Mouse (Mus musculus) adrenal gland, adult 10 weeks (tissue): ENCODE data around the gene Fgf11. TPM values are rescaled to one million over a fixed set of nuclear protein-coding genes. Genes with fewer than 3 reads are reported as not detected.

ENCODE experiments used
- polyA plus RNA-seq: library from polyadenylated mRNA; stranded (reverse); fragments of 350-450 nt; fragmentation: Illumina TruSeq; extraction: RNeasy Lipid Tissue Mini Kit (QIAGEN cat#74804); gene quantifications from one replicate; pipeline ENCODE4 v1.2.3, GENCODE M21; 2014; ENCODE audit warnings: low read depth, low replicate concordance

The Fgf11 gene
- polyA plus RNA-seq = 5.0 TPM

DNA sequence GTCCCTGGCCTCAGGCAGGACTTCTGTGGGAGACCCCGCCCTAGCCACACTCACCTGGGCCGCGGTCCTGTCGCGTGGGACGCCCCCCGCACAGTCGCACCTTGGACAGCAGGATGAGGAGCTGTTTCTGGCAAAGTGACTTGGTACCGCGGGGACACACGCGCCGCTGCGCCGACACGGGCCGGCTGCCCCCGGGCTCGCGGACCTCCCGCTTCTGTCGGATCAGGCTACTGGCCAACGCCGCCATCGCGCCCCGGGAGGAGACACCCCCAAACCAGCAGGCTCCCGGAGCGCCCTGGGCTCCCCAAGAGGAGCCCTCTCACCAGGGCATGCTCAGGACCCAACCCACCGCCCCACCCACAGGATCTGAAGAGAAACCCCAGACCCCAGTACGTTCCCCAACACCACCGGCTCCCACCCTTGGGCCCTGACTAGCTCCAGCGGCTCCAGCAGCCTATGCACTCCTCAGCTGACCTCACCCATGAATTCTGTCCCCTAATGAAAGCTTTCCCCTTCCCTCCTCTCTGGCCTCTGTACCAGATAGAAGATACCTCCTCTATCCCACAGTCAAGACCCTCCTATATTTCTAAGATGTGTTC, at the start of gene Fgf11:
Fgf11 (minus strand) TSS at position 479 of the 599 bp plus-strand sequence.

DNA sequence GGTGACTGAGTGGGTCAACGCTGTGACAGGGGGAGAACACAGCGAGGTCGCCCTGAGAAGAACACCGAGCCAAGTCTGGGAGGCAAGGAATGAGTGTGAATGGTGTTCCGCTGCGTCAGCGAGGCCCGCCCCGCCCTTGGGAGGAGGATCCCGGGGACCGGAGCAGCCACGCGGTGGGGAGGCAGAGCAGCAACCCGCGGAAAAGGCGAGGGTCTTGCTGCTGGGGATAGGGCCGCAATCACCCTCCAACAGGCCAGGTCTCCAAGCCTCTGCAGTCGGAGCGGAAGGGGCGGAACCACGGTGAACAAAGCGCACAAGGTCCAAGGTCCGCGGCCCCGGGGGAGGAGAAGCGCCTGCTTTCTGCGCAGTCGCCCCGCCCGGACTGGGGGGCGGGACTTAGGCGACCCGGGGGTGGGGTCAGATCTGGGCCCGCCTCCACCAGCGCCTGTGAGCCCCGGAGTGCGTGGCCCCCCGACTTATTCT, 44.6 kb upstream of the Fgf11 start, which contains the start of gene Plscr3:
Plscr3 (plus strand) TSS at position 179 of the 483 bp plus-strand sequence.

DNA sequence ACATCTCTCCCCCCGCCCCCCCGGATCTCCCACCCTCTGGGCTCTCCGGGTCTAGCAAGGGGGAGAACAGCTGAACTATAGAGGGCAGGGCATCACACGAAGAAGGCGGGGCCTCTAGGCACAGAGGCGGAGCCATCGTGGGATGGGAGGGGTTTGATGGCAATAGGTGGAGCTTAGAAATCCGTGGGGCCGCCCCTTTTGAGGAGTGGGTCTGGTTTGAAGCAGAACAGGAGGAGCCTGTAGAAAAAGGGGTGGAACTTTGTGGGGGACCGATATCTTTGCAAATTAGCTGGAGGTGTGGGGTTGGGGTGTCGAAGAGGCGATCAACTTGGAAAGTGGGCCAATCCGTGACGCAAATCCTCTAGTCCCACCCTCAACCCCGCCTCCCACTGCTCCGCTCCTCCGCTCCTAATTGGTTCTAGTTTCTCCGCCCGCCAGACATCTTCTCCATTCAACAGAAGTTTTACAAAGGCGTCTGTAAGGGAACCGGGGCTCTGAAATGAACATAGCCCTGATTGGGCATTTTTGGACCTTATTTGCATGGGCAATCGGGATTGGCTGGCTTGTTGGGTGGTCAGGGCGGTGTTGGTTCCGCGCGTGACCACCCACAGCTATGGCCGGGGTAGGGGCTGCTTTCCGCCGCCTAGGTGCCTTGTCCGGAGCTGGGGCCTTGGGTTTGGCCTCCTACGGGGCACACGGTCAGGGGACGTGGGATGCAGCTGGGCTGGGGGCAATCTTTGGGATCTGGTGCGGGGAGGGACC, 36.5 kb upstream of the Fgf11 start, which contains the start of gene Tmem256:
Tmem256 (plus strand) TSS at position 563 of the 762 bp plus-strand sequence.

DNA sequence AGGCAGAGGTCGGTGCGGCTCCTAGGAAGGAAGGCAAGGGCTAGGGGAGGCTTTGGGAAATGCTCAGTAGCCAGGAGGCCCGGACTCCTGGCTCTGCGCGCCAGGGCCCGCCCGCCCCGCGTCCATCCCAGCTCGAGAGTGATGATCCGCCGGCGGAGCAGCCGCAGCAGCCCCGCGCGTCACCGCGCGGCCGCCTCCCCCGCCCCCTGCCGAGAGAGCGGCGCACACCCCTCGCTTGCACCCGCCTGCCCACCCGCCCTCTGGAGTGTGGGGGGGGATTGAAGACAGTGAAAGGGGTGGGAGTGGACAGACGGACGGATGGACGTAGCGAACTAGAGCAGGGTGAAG, 35.9 kb upstream of the Fgf11 start, which contains the start of gene Nlgn2:
Nlgn2 (minus strand) TSS at position 181 of the 348 bp plus-strand sequence.

DNA sequence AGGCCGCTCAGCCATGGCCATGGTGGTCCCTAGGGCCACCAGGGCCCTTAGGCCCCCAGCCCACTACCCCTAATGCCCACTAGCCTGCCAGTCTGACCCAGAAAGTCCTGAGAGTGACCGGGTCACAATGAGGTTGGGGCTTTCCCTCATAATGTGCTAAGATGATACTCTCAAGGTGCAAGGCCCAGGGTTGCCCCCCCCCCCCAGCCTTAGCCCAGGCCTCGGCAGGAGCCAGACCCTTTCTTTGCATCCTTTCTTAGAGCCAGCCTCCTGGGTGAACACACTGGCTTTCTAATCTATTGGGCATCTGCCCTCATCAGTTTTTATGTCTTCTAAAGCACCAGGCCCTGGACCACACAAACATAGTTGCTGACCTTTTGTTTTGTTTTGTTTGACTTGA, 20.4 kb upstream of the Fgf11 start, which contains the start of gene Spem1:
Spem1 (minus strand) TSS at position 101 of the 400 bp plus-strand sequence.

DNA sequence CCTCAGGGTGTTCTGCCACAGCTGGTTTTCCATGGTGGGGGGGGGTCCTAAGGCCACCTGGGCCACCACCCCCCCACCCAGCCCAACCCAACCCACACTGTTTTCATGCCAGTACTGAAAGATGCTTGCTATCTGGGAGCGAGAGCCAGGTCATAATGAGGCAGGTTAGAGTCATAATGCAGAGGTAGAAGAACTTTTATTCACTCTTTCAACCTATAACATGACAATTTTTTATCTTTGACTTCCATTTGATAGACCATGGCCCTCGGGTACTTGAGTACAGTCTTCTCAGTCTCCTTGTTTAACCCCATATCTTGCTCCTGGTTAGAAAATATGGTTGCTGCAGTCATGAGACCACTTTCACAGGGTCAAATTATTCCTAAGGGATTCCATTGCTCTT, 16.7 kb upstream of the Fgf11 start, which contains the start of gene Spem2:
Spem2 (minus strand) TSS at position 101 of the 400 bp plus-strand sequence.

DNA sequence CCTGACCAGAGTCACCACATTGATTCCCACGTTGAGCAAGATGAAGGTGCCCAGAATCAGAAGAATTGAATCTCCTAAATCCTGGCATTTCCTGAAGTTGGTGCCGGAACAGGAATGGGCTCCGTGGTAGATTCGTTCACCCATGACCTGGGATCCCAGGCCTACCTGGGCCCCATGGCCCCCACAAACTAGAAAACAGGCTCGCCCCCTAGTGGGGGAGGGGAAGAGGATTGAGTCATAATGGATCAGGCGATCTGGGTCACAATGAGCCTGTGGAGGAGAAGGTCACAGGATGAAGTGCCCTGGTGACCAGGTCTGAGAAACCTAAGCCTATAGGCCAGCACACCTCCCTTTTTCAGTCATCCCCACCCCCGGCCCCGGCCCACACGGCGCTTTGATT, 13.5 kb upstream of the Fgf11 start, which contains the start of gene Gm39566:
Gm39566 (minus strand) TSS at position 144 of the 400 bp plus-strand sequence.

DNA sequence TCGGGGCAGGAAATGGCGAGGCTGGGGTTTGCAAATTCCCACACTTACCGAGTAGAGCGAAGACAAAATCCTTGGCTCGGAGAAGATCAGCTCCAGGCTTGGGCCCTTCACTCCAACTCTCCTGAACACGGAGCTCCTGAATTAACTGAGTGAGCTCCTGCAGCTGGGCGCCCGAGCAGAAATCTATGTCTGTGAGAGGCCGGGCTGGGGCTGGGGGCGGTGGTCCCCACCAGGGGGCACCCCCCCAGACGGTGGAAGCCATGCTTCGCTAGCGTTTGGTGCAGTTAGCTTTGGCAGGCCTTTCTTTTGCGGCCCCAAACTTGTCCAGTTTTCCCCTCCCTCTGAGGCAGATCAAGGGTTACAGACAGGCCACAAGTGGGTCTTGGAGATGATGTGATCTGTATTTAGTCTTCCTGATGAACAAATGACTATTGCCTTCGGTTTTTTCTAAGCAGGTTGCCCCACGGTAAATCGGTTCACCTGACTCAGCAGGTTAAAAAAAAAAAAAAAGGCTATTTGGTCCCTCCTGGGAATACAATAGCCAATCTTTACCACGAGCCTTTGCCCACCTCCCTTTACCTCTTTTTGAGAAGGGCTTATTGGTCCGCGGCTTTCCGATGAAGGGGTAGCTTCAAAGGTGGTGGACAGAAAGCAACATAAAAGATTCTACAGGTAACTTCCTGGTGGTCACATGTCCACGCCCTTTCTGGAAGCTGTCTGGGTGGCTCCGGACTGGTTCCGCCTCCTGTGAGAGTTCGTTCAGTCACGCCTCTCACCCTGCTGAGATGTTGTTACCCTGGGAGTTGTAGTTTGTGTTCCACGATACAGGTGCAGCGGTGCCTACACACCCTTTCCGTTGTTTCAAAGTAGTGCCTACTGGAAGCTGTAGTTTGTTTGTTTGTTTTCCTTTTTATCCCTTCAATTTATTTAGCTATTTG, 3.6 kb upstream of the Fgf11 start, which contains the start of gene Tmem102:
Tmem102 (minus strand) TSS at position 653 of the 938 bp plus-strand sequence.

DNA sequence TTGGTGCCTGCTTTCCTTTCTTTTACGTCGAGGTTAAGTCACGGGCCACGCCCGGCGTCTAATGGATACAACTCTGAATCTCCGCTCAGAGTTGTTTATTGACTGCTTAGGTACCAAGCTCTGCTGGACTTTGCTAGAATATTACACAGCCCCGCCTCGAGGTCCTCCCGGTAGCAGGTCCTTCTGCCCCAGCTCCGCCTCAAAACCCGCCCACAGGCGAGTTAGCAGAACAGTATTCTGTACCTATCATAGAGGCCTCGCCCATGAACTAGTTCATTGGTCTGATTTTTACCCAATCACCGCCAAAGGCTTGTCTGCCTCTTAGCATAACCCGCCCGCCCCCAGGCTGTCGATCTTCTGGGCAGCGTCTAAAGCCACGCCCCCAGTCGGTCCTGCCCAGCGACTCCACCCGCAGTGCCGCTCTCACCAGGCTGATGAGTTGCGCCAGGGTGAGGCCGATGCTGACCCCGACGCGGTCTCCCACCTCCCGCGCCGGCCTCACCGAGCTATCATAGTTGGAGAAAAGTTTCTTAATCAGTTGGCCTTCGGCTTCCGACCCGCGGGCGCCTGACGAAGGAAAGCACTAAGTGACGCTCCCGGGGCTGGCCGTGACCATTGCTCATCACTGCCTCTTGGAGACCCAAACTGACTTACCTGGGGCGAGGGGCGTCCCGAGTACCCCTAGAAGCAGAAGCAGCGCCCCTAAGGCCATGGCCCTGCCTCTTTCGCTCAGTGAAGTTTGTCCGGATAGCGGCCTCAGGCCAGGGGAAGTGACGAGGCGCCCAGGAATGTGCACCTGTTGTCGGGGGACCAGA, 6.3 kb downstream of the Fgf11 start, which contains the start of gene Chrnb1:
Chrnb1 (minus strand) TSS at position 776 of the 815 bp plus-strand sequence.

DNA sequence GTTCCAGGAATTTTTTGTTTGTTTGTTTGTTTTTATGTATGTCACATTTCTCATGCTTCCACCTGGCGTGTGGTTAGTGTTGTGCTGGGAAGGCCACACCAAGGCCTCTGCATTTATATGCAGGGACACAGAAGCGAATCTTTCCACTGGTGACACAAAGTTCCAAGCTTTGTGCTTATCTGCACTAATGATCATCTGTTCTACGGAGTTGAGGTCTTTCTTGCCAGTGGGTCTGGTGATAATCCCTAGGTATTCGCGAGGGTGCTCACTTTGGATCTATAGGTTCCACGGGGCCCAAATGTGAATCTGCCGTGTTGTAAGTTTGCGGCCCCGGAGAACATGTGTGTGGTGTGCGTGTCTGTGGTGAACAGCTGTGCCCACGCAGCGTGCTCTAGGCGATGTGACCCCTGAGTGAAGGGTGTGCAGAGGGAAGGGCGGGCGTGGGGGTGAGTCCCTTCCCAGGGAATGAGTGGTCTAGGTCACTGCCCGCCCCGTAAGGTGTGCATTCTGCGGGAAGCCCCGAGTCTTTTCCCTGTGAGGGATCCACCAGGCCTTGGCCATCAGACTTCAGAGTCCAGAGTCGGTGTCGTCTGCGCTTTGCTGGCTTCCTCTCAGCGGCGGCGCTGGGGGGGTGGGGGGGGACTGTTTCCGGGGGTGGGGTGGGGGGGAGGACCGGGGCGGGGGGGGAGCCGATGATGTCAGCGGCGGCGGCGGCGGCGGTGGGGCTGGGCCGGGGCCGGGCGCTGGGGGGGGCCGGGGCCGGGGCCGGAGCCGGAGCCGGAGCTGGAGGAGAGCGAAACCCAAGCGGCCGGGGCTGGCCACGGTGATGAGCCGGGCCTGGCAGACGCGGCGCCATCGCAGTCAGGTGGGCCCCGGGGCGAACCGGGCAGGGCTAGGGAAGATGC, 36.2 kb downstream of the Fgf11 start, which contains the start of gene Zbtb4:
Zbtb4 (plus strand) TSS at position 692 of the 905 bp plus-strand sequence.

DNA sequence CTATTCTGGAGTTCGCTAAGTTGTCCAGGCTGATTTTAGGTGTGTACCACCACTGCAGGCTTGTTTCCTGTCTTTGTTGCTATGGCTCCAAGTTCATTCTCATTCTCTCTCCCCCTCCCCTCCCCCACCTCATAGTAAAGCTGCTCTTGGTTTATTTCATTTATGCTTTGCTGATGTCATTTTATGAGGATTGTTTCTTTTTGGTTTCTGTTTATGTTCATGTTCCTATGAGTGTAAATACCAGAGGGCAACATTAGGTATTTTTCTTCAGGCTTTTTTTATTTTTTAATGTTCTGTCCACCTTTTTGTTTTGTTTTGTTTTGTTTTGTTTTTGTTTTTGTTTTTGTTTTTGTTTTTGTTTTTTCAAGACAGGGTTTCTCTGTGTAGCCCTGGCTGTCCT, 39.8 kb downstream of the Fgf11 start, which contains the start of gene Slc35g3:
Slc35g3 (minus strand) TSS at position 101 of the 400 bp plus-strand sequence.

DNA sequence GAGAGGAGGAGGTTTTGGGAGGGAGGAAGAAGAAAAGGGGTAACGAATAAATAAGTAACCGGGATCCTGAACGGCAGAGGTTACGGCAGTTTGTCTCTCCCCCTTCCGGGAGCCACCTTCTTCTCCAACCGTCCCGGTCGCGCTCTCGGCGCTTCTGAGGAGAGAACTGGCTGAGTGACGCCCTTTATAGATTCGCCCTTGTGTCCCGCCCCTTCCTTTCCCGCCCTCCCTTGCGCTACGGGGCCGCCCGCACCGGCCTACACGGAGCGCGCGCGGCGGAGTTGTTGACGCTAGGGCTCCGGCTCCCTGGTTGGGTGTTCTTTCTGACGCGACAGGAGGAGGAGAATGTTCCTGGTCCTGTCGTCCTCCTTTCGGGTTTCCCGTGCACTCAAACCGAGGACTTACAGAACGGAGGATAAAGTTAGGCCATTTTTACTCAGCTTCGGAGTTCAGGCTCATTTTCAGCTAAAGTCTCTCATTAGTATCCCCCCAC, 43.1 kb downstream of the Fgf11 start, which contains the start of gene Polr2a:
Polr2a (minus strand) TSS at position 160 of the 493 bp plus-strand sequence.

Other genes with a start within 250 kb of the Fgf11 start
- gene Efnb3, start 241.7 kb downstream of the Fgf11 start, polyA plus RNA-seq = 0.29 TPM
- 1.6 TPM for gene Wrap53, start 221.6 kb downstream of the Fgf11 start, polyA plus RNA-seq
- gene Trp53, start 221.5 kb downstream of the Fgf11 start, polyA plus RNA-seq = 8.5 TPM
- gene Atp1b2, start 195.9 kb downstream of the Fgf11 start, polyA plus RNA-seq = 31.6 TPM
- gene Shbg, start 184.0 kb downstream of the Fgf11 start, polyA plus RNA-seq = not detected
- gene Sat2, start 179.8 kb downstream of the Fgf11 start, polyA plus RNA-seq = 2.8 TPM
- gene Fxr2, start 168.9 kb downstream of the Fgf11 start, polyA plus RNA-seq = 14.5 TPM
- not detected for gene Sox15, start 146.5 kb downstream of the Fgf11 start, polyA plus RNA-seq
- gene Mpdu1, start 139.2 kb downstream of the Fgf11 start, polyA plus RNA-seq = 23.0 TPM
- gene Cd68, start 135.7 kb downstream of the Fgf11 start, polyA plus RNA-seq = 4.0 TPM
- gene Eif4a1, start 129.4 kb downstream of the Fgf11 start, polyA plus RNA-seq = 617 TPM
- gene Senp3, start 119.8 kb downstream of the Fgf11 start, polyA plus RNA-seq = 56.8 TPM
- gene Tnfsf13, start 116.1 kb downstream of the Fgf11 start, polyA plus RNA-seq = 8.3 TPM
- gene Tnfsf12, start 106.0 kb downstream of the Fgf11 start, polyA plus RNA-seq = 2.2 TPM
- gene Tnfsfm13, start 105.8 kb downstream of the Fgf11 start, polyA plus RNA-seq = 1.6 TPM
- 37.7 TPM for gene Polr2a, start 43.2 kb downstream of the Fgf11 start, polyA plus RNA-seq
- gene Slc35g3, start 39.9 kb downstream of the Fgf11 start, polyA plus RNA-seq = not detected
- gene Zbtb4, start 35.9 kb downstream of the Fgf11 start, polyA plus RNA-seq = 35.4 TPM
- 1.3 TPM for gene Chrnb1, start 5.9 kb downstream of the Fgf11 start, polyA plus RNA-seq
- gene Tmem102, start 3.8 kb upstream of the Fgf11 start, polyA plus RNA-seq = not detected
- gene Gm39566, start 13.4 kb upstream of the Fgf11 start, polyA plus RNA-seq = not detected
- gene Spem2, start 16.6 kb upstream of the Fgf11 start, polyA plus RNA-seq = not detected
- gene Spem1, start 20.3 kb upstream of the Fgf11 start, polyA plus RNA-seq = not detected
- gene Nlgn2, start 35.9 kb upstream of the Fgf11 start, polyA plus RNA-seq = 1.5 TPM
- 24.3 TPM for gene Tmem256, start 36.7 kb upstream of the Fgf11 start, polyA plus RNA-seq
- gene Plscr3, start 44.5 kb upstream of the Fgf11 start, polyA plus RNA-seq = 1.6 TPM
- gene Tnk1, start 56.9 kb upstream of the Fgf11 start, polyA plus RNA-seq = not detected
- not detected for gene Tmem95, start 76.2 kb upstream of the Fgf11 start, polyA plus RNA-seq
- 2.4 TPM for gene Kctd11, start 79.5 kb upstream of the Fgf11 start, polyA plus RNA-seq
- gene Acap1, start 93.7 kb upstream of the Fgf11 start, polyA plus RNA-seq = not detected
- not detected for gene 2810408A11Rik, start 99.1 kb upstream of the Fgf11 start, polyA plus RNA-seq
- gene Neurl4, start 99.2 kb upstream of the Fgf11 start, polyA plus RNA-seq = 3.1 TPM
- 22.9 TPM for gene Gps2, start 112.0 kb upstream of the Fgf11 start, polyA plus RNA-seq
- 242 TPM for gene Eif5a, start 120.1 kb upstream of the Fgf11 start, polyA plus RNA-seq
- 1.4 TPM for gene Ybx2, start 133.9 kb upstream of the Fgf11 start, polyA plus RNA-seq
- gene Slc2a4, start 146.3 kb upstream of the Fgf11 start, polyA plus RNA-seq = 2.4 TPM
- not detected for gene Cldn7, start 162.9 kb upstream of the Fgf11 start, polyA plus RNA-seq
- 46.8 TPM for gene Ctdnep1, start 179.3 kb upstream of the Fgf11 start, polyA plus RNA-seq
- gene Elp5, start 180.7 kb upstream of the Fgf11 start, polyA plus RNA-seq = 17.4 TPM
- 525 TPM for gene Gabarap, start 189.3 kb upstream of the Fgf11 start, polyA plus RNA-seq
- 20.2 TPM for gene Phf23, start 193.9 kb upstream of the Fgf11 start, polyA plus RNA-seq
- 0.76 TPM for gene Dvl2, start 198.7 kb upstream of the Fgf11 start, polyA plus RNA-seq
- gene Acadvl, start 213.6 kb upstream of the Fgf11 start, polyA plus RNA-seq = 27.3 TPM
- gene Dlg4, start 215.1 kb upstream of the Fgf11 start, polyA plus RNA-seq = 1.6 TPM